Mouse (Mus musculus) liver, adult 2 months (tissue): Measurements from ENCODE around the gene Mettl7a3.

Source experiments
- CTCF ChIP-seq: fragments of 200-500 bp; IDR thresholded peaks from 2 replicates; pipeline ENCODE4 v1.5.1; 2011; ENCODE audit warnings: low read depth, low read length, control low read depth
- POLR2A ChIP-seq: fragments of 200-500 bp; IDR thresholded peaks from 2 replicates; pipeline ENCODE4 v1.6.1; 2011; ENCODE audit warnings: low read length, control low read depth; ENCODE audit not compliant: insufficient read depth; ENCODE audit errors: extremely low read depth

DNA sequence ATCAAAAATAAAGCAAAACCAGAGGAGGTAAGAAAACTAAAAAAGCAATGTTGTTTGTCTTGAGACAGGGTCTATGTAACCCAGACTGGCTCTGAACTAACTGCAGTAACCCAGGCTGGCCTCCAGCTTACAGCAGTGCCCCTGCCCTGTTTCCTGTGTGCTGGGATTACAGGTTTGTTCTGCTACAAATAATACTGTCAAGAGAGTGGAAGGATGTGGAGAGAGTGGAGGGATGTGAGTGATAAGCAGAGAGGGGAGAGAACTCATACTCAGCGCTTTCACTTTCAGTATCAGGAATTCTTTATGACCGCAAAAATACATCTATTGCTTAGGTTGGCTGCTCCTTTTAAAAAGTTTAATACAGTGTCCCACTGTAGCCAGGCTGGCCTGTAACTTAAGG is 22.4 kb upstream of the Mettl7a3 start:
- TF ChIP-seq CTCF (no peak), POLR2A (no peak)
